Mouse (Mus musculus): Measurements from ENCODE around the gene D630045J12Rik.

D630045J12Rik gene

DNA sequence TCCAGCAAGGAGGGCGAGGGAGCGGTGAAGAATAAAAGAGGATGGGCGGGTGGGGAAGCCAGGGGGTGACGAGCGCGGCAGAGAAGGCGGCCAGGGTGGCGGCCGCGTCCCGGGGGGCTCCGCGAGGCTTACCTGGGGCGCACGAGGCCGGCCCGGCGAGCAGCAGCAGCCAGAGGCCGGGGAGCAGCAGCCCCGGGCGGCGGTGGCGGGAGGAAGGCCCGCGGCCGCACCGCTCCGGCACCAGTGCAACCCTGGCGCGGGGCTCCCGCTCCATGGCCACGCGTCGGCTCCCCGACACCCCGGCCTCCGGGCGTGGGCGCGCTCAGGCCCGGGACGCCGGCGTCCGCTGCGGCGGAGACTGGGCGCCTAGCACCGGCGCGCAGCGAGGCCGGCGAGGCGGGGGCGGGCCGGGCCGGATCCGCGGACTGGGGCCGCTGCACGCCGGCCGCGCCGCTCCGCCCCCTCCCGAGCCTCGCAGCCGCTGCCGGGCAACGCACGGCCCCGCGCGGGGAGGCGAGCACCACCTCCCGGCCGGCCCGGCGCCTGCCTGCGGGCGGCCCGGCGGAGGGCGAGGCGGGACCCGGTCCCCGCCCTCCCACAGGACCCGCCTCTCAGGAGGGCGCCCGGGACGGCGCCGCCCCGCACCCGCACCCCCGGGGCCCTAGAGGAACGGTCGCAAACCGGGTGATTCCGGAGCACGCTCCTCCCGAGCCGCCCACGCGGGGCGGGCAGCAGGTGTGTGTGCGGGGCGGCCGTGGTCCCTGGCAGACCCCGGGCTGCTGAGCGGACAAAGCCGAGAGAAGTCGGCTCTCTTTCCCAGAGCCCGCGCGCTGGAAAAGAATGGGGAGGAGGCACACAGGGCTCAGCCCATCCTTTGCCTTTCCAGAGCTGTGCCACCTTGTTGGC is at the start of gene D630045J12Rik:
Gene D630045J12Rik (minus strand): TSS at position 274 of the 906 bp plus-strand sequence.
- peak; percentile 69 for DNase-seq

DNA sequence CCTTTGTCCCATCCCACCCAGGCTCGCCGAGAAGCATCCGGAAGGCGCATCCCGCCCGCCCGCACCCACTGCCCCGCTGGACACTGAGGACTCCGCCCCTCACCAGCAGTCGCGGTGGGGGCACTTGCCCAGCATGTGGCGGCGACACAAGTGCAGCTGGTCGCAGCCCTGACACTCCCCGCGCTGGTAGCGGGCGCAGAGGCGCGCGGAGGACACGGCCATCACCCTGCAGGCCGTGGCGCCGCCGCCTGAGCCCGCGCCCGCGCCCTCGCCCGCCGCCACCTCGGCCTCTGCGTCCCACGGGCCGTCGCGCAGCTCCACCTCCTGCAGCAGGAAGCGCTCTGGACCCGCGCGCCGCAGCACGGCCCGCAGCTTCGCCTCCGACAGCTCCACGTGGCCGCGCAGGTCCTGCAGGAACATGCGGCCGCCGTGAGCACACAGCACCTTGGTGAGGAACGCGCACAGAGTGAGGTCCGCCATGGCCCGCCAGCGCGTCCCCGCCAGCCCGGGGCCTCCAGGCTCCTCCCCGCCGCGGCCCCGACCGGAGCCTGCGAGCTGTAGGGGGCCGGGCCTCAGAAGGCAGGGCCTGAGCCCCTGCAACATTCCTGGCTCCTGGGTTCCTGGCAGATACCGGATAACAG is 45.1 kb upstream of the D630045J12Rik start, which contains the start of gene Zc3hav1l:
Gene Zc3hav1l (minus strand): TSS at position 499 of the 641 bp plus-strand sequence.
- DNase-seq = peak; percentile 71

DNA sequence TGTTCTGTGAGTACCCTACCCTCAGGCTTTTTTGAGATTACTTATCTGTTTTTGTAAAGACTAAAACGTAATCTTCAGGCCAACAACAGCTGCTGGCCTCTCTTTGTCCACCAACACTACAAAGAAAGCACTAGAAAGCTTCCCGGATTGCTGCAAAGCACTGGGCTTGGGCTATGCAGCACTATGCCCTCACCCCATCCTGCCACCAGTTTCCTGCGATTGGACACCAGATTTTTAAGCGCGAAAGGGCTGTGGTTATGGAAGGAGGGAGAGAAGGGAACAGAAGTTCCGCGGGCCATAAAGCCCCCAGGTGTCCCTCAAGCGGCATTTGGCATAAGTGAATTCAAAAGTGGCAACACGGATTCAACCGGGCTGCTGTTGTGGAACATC is 44.4 kb upstream of the D630045J12Rik start:
- peak; percentile 17 for DNase-seq

DNA sequence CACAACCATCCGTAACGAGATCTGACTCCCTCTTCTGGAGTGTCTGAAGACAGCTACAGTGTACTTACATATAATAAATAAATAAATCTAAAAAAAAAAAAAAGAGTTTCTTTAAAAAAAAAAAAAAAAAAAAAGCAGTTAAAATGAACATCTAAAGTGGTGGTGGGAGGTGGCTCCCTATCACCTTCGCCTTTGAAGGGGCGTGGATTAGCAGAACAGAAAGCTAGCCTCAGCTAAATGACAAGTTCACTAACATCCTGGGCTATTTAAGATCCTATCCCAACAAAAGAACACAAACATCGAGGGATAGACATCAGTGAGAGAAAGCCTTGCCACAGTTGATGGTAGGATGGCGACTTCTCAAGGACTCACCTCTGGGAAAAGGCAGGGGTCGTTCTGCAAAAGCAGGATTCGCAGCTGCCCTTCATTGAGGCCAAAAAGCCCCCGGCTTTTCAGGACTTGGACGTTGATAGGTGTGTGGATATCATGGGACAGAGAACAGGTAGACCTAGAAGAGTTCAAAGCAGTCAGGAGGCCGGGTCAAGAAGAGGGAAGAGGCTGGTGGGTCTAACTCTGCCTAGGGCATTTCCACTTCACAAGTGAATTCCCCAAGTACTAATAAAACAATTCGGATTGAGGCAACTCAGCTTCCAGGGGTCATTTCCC is 43.9 kb upstream of the D630045J12Rik start:
- DNase-seq = no peak

DNA sequence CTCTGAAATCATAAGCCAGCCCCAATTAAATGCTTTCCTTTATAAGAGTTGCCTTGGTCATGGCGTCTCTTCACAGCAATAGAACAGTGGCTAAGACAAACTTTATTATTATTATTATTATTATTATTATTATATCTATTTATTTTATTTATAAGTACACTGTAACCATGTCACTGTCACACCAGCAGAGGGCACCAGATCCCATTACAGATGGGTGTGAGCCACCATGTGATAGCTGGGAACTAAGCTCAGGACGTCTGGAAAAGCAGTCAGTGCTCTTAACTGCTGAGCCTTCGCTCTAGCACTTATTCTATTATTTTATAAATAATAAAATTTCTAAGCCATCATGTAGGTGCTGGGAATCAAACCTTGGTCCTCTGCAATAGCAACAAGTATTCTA is 39.9 kb upstream of the D630045J12Rik start:
- no peak for DNase-seq

- DNase-seq = no peak
Measured at GRCm38 (mm10) chr6:38292871-38293646, 39.2 kb upstream of the D630045J12Rik start.

- DNase-seq = no peak
Measured at GRCm38 (mm10) chr6:38284422-38284821, 30.6 kb upstream of the D630045J12Rik start.

GRCm38 (mm10) chr6:38264466-38264865 is 10.7 kb upstream of the D630045J12Rik start:
- no peak for DNase-seq

GRCm38 (mm10) chr6:38263393-38264159 is 9.8 kb upstream of the D630045J12Rik start:
- no peak for DNase-seq

DNA sequence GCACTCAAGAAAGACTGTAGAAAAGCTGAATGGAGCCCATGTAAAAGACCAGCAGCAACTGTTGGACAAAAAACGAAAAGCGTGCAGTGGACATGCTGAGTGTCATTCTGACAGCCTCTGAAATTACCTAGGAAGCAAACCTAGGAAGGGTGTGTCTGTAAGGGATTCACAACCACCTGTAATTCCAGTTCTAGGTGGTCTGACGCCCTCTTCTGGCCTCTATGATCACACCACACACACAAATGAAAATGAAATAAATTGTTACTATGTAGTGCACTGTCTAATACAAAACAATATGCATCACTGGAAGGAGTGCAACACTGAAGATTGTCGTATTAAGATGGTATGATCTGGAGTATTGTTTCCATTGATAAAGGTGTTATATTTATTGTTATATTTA is 8.1 kb upstream of the D630045J12Rik start:
- no peak for DNase-seq

DNA sequence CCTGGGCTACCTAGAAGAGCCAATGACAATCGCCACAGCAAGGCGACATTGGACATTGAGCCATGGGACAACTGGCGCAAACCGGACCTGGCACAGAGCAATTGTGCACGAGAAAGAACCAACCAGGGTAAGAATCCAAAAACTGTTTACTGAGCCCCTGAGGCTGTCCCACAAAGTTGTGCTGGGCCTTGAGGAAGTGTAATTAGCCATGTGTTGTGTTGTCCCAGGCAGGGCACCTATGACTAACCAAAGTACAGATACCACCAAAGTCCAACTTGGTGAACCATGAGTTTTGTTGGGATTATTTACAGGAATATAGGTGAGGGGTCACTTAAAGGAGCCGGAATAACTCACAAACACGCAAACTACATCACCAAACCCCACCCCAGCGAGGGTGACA is 3.7 kb upstream of the D630045J12Rik start:
- DNase-seq = no peak

DNA sequence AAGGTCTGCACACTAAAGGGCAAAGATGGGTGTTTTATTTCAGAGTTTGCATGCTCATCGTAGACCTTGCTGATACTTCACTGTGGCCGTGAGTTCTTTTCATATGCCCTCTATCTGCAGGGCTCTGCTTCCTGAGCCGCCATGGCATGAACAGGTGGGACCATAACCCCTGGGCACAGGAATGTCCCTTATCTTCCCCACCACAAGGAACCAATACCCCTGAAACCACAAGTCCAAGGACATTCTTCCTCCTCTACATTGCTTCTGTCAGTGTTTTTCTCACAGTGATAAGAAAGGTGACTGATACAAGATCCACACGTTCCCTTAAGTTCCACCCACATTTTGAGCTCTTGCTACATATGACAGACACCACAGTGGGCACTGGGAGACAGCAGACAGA is 3.0 kb upstream of the D630045J12Rik start:
- DNase-seq = no peak

- DNase-seq = no peak
Measured at GRCm38 (mm10) chr6:38255794-38256193, 2.0 kb upstream of the D630045J12Rik start.

GRCm38 (mm10) chr6:38252766-38253735 is 758 bp downstream of the D630045J12Rik start:
- DNase-seq = peak; percentile 42

DNA sequence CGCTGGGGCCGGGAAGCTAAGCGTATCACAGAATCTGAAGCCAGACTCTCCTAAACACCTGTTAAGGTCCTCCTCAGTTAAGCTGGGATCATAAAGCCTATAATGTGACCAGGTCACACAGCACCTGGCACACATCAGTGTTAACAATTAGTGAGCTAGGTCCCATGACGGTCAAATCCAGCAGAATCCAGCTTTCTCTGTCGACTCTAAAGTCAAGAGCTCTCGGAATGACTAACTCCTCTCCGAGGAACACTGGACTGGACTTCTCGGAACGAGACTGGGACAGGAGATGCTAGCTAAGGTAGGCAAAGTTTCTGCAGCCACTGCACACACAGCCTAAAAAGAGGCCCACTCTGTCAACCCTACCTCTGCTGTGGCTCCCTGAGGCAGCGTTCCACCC is 1.7 kb downstream of the D630045J12Rik start:
- no peak for DNase-seq

GRCm38 (mm10) chr6:38251464-38251863 is 2.3 kb downstream of the D630045J12Rik start:
- DNase-seq = no peak

GRCm38 (mm10) chr6:38247362-38247761 is 6.4 kb downstream of the D630045J12Rik start:
- no peak for DNase-seq

DNA sequence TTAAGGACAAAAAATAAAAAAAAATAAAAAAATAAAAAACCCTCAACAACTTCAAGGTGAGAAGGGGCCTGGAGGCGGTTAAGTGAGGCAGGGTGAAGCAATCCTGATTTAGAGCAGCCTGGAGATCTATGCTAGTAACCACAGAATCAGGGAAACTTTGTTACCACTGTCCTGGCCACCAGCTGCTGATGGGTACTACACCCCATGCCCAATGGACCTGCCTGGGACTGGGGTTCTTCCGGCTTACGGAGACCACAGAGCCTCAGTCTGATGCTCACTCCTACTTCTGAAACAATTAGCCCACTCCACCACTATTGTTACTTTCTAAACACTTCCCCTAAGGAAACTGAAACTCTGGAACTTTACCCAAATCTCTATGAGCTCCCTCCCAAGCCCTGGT is 9.0 kb downstream of the D630045J12Rik start:
- no peak for DNase-seq

- DNase-seq = no peak
Measured at GRCm38 (mm10) chr6:38244167-38244566, 9.6 kb downstream of the D630045J12Rik start.

DNA sequence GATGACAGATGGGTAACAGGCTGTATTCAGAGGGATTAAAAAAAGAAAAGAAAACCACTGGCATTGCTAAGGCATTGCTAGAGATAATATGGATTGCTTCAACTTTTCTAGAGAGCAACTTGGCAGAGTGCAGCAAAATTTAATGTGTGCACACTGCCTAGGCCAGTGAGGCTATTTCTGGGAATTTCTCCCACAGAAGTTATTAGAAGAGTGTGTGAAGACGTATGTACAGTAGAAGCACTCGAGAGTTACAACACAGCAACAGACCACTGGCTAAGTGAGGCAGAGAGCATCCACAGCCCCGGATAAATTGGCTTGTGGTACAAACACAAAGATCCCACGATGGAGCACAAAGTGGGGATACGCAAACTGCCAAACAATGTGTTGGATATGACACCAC is 11.0 kb downstream of the D630045J12Rik start:
- no peak for DNase-seq

Data from right cerebral cortex, postnatal 4 days (tissue).